ENCODE assay signal across 8 mouse cellular contexts in the genomic region with DNA sequence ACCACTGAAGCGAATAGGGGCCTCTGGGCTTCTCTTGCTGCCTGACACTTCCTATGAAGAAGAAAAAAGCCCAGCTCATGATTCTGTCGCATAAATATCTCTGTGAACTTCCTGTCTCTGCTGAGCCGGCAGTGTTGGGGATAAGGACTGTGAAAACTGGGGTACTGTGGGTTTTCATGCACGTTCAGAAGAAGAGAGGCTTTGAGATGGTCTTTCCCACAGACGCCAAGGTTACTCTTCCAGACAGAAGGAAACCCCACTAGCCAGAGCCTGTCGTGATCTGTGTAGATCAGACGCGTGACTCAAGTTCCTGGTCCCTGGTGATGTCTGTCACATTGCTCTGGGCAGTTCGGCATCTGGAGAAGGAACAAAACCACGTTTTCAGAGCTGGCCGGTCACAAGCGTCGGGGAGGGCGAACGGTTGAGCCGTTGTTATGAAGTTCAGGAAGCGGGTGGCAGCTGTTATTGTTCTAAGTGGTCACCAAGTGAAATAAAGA. TPM values are rescaled to one million over a fixed set of nuclear protein-coding genes. Genes with fewer than 3 reads are reported as not detected.
A peak's percentile ranks its signal among the peaks of the same experiment; 100 is the strongest.
DNase-seq lines count a peak whose midpoint lies in the region; ATAC-seq and TF ChIP-seq lines count a peak whose summit lies in the region.

No protein-coding gene starts in this region.

- no peak for TF ChIP-seq CTCF in lung, embryonic 14.5 days (IDR thresholded peaks at IDR 0.05; ENCODE audit: low read depth)
- no peak for TF ChIP-seq CTCF in thymus, adult 2 months (IDR thresholded peaks at IDR 0.05; ENCODE audit: borderline replicate concordance, control insufficient read depth, extremely low read depth, insufficient read depth, low read length, poor library complexity)

- no peaks in the 10 kb centered on the region for H3K9me3 ChIP-seq in lung, embryonic 14.5 days (ENCODE audit: low read depth, low read length)

- no peak for TF ChIP-seq POLR2A in thymus, adult 2 months (IDR thresholded peaks at IDR 0.05; ENCODE audit: control insufficient read depth, extremely low read depth, insufficient read depth, low read length, poor library complexity)

- 41% methylated on average over 17 of the region's 17 CpGs for WGBS in lung, embryonic 14.5 days
- 13% methylated on average over 17 of the region's 17 CpGs for WGBS in thymus, adult 2 months

- peak overlapping the region; percentile 80 for H3K27ac ChIP-seq in lung, embryonic 14.5 days (ENCODE audit: low read depth)
- no peak overlapping the region for H3K27ac ChIP-seq in thymus, adult 2 months (ENCODE audit: control insufficient read depth, insufficient read depth, low read length)

- H3K27me3 ChIP-seq in lung, embryonic 14.5 days (ENCODE audit: insufficient read depth, low read length) = no peaks in the 10 kb centered on the region
- H3K27me3 ChIP-seq in thymus, adult 2 months (ENCODE audit: control insufficient read depth, insufficient read depth, low read length) = no peaks in the 10 kb centered on the region

- peaks cover 5% of the 10 kb centered on the region; the same call in 1 of the 2 replicates for H3K4me1 ChIP-seq in lung, embryonic 14.5 days (ENCODE audit: insufficient read depth)
- H3K4me1 ChIP-seq in thymus, adult 2 months (replicated peaks; ENCODE audit: control insufficient read depth, insufficient read depth, low read length) = peaks cover 34% of the 10 kb centered on the region

- DNase-seq in right cerebral cortex, postnatal 10 days (ENCODE audit: low spot score in 2 of 2) = peak; percentile 39 to 60
- DNase-seq in right cerebral cortex, postnatal 4 days = no peak
- peak; percentile 25 for DNase-seq in gastrocnemius, postnatal 25 days
- peak; percentile 71 for DNase-seq in kidney, adult 11 months
- DNase-seq in lung, embryonic 14.5 days = peak; percentile 71
- DNase-seq in thymus, postnatal 14 days = no peak
- DNase-seq in thymus, adult 2 months = no peak
- no peak for DNase-seq in layer of hippocampus, adult 8-10 months (ENCODE audit: low spot score in 2 of 2)

- H3K36me3 ChIP-seq in lung, embryonic 14.5 days (ENCODE audit: insufficient read depth) = no peaks in the 10 kb centered on the region
- H3K36me3 ChIP-seq in thymus, adult 2 months (ENCODE audit: control insufficient read depth, insufficient read depth, low read length) = peaks cover 18% of the 10 kb centered on the region

- ATAC-seq in lung, embryonic 14.5 days (ENCODE audit: insufficient read depth) = peak; percentile 33; the same call in 1 of the 2 replicates

- 0 out of 2 replicates have a peak overlapping the region, but pooled peaks have one; percentile 13 for H3K9ac ChIP-seq in lung, embryonic 14.5 days

- no peak overlapping the region for H3K4me3 ChIP-seq in lung, embryonic 14.5 days (ENCODE audit: low read depth, low read length)
- no peak overlapping the region for H3K4me3 ChIP-seq in thymus, adult 2 months (ENCODE audit: control insufficient read depth, insufficient read depth, low read length)

- 0 out of 2 replicates have a peak overlapping the region, but pooled peaks have one; percentile 12 for H3K4me2 ChIP-seq in lung, embryonic 14.5 days

RNA-seq across cellular contexts. Expression of gene Inpp5d, which starts 20.1 kb away (rescaled TPM):
- 1 to 10 TPM; 1.9 to 5.3 TPM for total RNA-seq in gastrocnemius, postnatal 25 days (2021)
- 9.3 and 11.2 TPM in 2 replicates for polyA plus RNA-seq in lung, embryonic 14.5 days (2014; fragmentation: Nextera tagmentation; extraction: Ambion mirVana)
- polyA plus RNA-seq in thymus, adult 2 months (2012; rRNA removed) = 278 and 301 TPM in 2 replicates
- total RNA-seq in layer of hippocampus, adult 8-10 months (2022) = 10 to 100 TPM; 12.3 to 64.3 (median 33.4) TPM

Comparison
In these comparisons a context has a peak if more than half of its experiments do, and no peak if none do; other contexts are left out.
1. DNase-seq: peak in right cerebral cortex, postnatal 10 days (2 of 2), gastrocnemius, postnatal 25 days (single experiment), kidney, adult 11 months (single experiment) and lung, embryonic 14.5 days (single experiment); none in right cerebral cortex, postnatal 4 days (single experiment), thymus, postnatal 14 days (single experiment), thymus, adult 2 months (single experiment) and layer of hippocampus, adult 8-10 months (0 of 2).